Mouse (Mus musculus): ENCODE data around the gene Mrpl48. TPM values are rescaled to one million over a fixed set of nuclear protein-coding genes. Genes with fewer than 3 reads are reported as not detected.
A peak's percentile ranks its signal among the peaks of the same experiment; 100 is the strongest.

Gene Mrpl48
- polyA plus RNA-seq, 1 experiment: 27.5 TPM

- Histone ChIP-seq H3K27me3 (replicated peaks; ENCODE audit: control insufficient read depth, insufficient read depth, low read length) (no peaks in the 10 kb centered on the region), H3K4me1 (ENCODE audit: control insufficient read depth, insufficient read depth, low read length) (no peaks in the 10 kb centered on the region), H3K4me3 (ENCODE audit: insufficient read depth, low read depth, low read length) (no peak overlapping the region), H3K36me3 (ENCODE audit: control insufficient read depth, insufficient read depth, low read length) (no peaks in the 10 kb centered on the region), H3K27ac (ENCODE audit: insufficient read depth, low read depth, low read length) (no peak overlapping the region)
- TF ChIP-seq CTCF (conservative IDR thresholded peaks at IDR 0.05; ENCODE audit: insufficient read depth, insufficient read length, low read depth, low read length): no peak
- no peak for TF ChIP-seq POLR2A (IDR thresholded peaks at IDR 0.05; ENCODE audit: low read depth, low read length)
- WGBS: 59% methylated on average over 7 of the region's 7 CpGs
- DNase-seq: no peak
Observed at GRCm38 (mm10) chr7:100520204-100520603, 87.9 kb downstream of the Mrpl48 start.

GRCm38 (mm10) chr7:100514573-100514972 is 93.5 kb downstream of the Mrpl48 start, which contains the start of gene Dnajb13:
Dnajb13 (minus strand) TSS chr7:100514960.
- WGBS: 52% methylated on average over 11 of the region's 11 CpGs
- no peaks in the 10 kb centered on the region for H3K27me3 ChIP-seq (replicated peaks; ENCODE audit: control insufficient read depth, insufficient read depth, low read length)
- H3K4me1 ChIP-seq (ENCODE audit: control insufficient read depth, insufficient read depth, low read length): no peaks in the 10 kb centered on the region
- H3K4me3 ChIP-seq (ENCODE audit: insufficient read depth, low read depth, low read length): no peak within 1 kb of the TSS
- no peak within 1 kb of the TSS for H3K27ac ChIP-seq (ENCODE audit: insufficient read depth, low read depth, low read length)
- DNase-seq: no peak
- TF ChIP-seq CTCF (conservative IDR thresholded peaks at IDR 0.05; ENCODE audit: insufficient read depth, insufficient read length, low read depth, low read length) (no peak), POLR2A (IDR thresholded peaks at IDR 0.05; ENCODE audit: low read depth, low read length) (no peak)
- H3K36me3 ChIP-seq (ENCODE audit: control insufficient read depth, insufficient read depth, low read length): no peaks in the 10 kb centered on the region

GRCm38 (mm10) chr7:100511602-100512001 is 96.5 kb downstream of the Mrpl48 start:
- no peak for DNase-seq
- no peak overlapping the region for H3K27ac ChIP-seq (ENCODE audit: insufficient read depth, low read depth, low read length)
- H3K4me3 ChIP-seq (ENCODE audit: insufficient read depth, low read depth, low read length): no peak overlapping the region
- H3K36me3 ChIP-seq (ENCODE audit: control insufficient read depth, insufficient read depth, low read length): no peaks in the 10 kb centered on the region
- no peaks in the 10 kb centered on the region for H3K4me1 ChIP-seq (ENCODE audit: control insufficient read depth, insufficient read depth, low read length)
- 61% methylated on average over 8 of the region's 8 CpGs for WGBS
- no peaks in the 10 kb centered on the region for H3K27me3 ChIP-seq (replicated peaks; ENCODE audit: control insufficient read depth, insufficient read depth, low read length)
- TF ChIP-seq POLR2A (IDR thresholded peaks at IDR 0.05; ENCODE audit: low read depth, low read length): no peak
- TF ChIP-seq CTCF (conservative IDR thresholded peaks at IDR 0.05; ENCODE audit: insufficient read depth, insufficient read length, low read depth, low read length): no peak

- Histone ChIP-seq H3K4me1 (ENCODE audit: control insufficient read depth, insufficient read depth, low read length) (no peaks in the 10 kb centered on the region), H3K27ac (ENCODE audit: insufficient read depth, low read depth, low read length) (no peak overlapping the region), H3K27me3 (replicated peaks; ENCODE audit: control insufficient read depth, insufficient read depth, low read length) (no peaks in the 10 kb centered on the region), H3K36me3 (ENCODE audit: control insufficient read depth, insufficient read depth, low read length) (no peaks in the 10 kb centered on the region), H3K4me3 (ENCODE audit: insufficient read depth, low read depth, low read length) (no peak overlapping the region)
- WGBS: 55% methylated on average over 3 of the region's 3 CpGs
- no peak for DNase-seq
- TF ChIP-seq POLR2A (IDR thresholded peaks at IDR 0.05; ENCODE audit: low read depth, low read length): no peak
- TF ChIP-seq CTCF (conservative IDR thresholded peaks at IDR 0.05; ENCODE audit: insufficient read depth, insufficient read length, low read depth, low read length): no peak
Observed at GRCm38 (mm10) chr7:100508670-100509069, 99.4 kb downstream of the Mrpl48 start.

- 46% methylated on average over 4 of the region's 4 CpGs for WGBS
- H3K4me3 ChIP-seq (ENCODE audit: insufficient read depth, low read depth, low read length): no peak overlapping the region
- H3K36me3 ChIP-seq (ENCODE audit: control insufficient read depth, insufficient read depth, low read length): no peaks in the 10 kb centered on the region
- no peak overlapping the region for H3K27ac ChIP-seq (ENCODE audit: insufficient read depth, low read depth, low read length)
- no peaks in the 10 kb centered on the region for H3K27me3 ChIP-seq (replicated peaks; ENCODE audit: control insufficient read depth, insufficient read depth, low read length)
- no peaks in the 10 kb centered on the region for H3K4me1 ChIP-seq (ENCODE audit: control insufficient read depth, insufficient read depth, low read length)
- DNase-seq: no peak
- no peak for TF ChIP-seq POLR2A (IDR thresholded peaks at IDR 0.05; ENCODE audit: low read depth, low read length)
- no peak for TF ChIP-seq CTCF (conservative IDR thresholded peaks at IDR 0.05; ENCODE audit: insufficient read depth, insufficient read length, low read depth, low read length)
Observed at GRCm38 (mm10) chr7:100506494-100506893, 101.6 kb downstream of the Mrpl48 start.

GRCm38 (mm10) chr7:100504740-100505487 is 103.2 kb downstream of the Mrpl48 start:
- no peak for TF ChIP-seq CTCF (conservative IDR thresholded peaks at IDR 0.05; ENCODE audit: insufficient read depth, insufficient read length, low read depth, low read length)
- no peak for TF ChIP-seq POLR2A (IDR thresholded peaks at IDR 0.05; ENCODE audit: low read depth, low read length)
- H3K27ac ChIP-seq (ENCODE audit: insufficient read depth, low read depth, low read length): no peak overlapping the region
- H3K4me1 ChIP-seq (ENCODE audit: control insufficient read depth, insufficient read depth, low read length): no peaks in the 10 kb centered on the region
- H3K36me3 ChIP-seq (ENCODE audit: control insufficient read depth, insufficient read depth, low read length): no peaks in the 10 kb centered on the region
- WGBS: 56% methylated on average over 13 of the region's 13 CpGs
- DNase-seq: peak; percentile 28
- no peaks in the 10 kb centered on the region for H3K27me3 ChIP-seq (replicated peaks; ENCODE audit: control insufficient read depth, insufficient read depth, low read length)
- no peak overlapping the region for H3K4me3 ChIP-seq (ENCODE audit: insufficient read depth, low read depth, low read length)

- H3K4me3 ChIP-seq (ENCODE audit: insufficient read depth, low read depth, low read length): no peak overlapping the region
- no peaks in the 10 kb centered on the region for H3K36me3 ChIP-seq (ENCODE audit: control insufficient read depth, insufficient read depth, low read length)
- no peak for DNase-seq
- 75% methylated on average over 5 of the region's 5 CpGs for WGBS
- no peaks in the 10 kb centered on the region for H3K27me3 ChIP-seq (replicated peaks; ENCODE audit: control insufficient read depth, insufficient read depth, low read length)
- TF ChIP-seq CTCF (conservative IDR thresholded peaks at IDR 0.05; ENCODE audit: insufficient read depth, insufficient read length, low read depth, low read length) (no peak), POLR2A (IDR thresholded peaks at IDR 0.05; ENCODE audit: low read depth, low read length) (no peak)
- H3K27ac ChIP-seq (ENCODE audit: insufficient read depth, low read depth, low read length): no peak overlapping the region
- H3K4me1 ChIP-seq (ENCODE audit: control insufficient read depth, insufficient read depth, low read length): no peaks in the 10 kb centered on the region
Observed at GRCm38 (mm10) chr7:100503076-100503475, 105.0 kb downstream of the Mrpl48 start.

Measured in kidney, adult 2 months (tissue).